Mouse (Mus musculus) C2C12 (cell line): ENCODE results near the gene Srsf6.

Experiments used
- CTCF ChIP-seq: IDR thresholded peaks from one replicate; pipeline ENCODE4 v1.5.1; 2011; ENCODE audit not compliant: control insufficient read depth, insufficient read depth, insufficient read length
- FOSL1 ChIP-seq: IDR thresholded peaks from one replicate; pipeline ENCODE4 v1.8.0; 2011; ENCODE audit warnings: mild to moderate bottlenecking, low read length; ENCODE audit not compliant: poor library complexity, insufficient read depth, severe bottlenecking
- MAX ChIP-seq: IDR thresholded peaks from one replicate; pipeline ENCODE4 v1.6.1; 2011; ENCODE audit warnings: mild to moderate bottlenecking, control low read depth
- MYOD1 ChIP-seq: IDR thresholded peaks from one replicate; pipeline ENCODE4 v1.6.1; 2011; ENCODE audit warnings: low read depth; ENCODE audit not compliant: control insufficient read depth, insufficient read length
- MYOG ChIP-seq: IDR thresholded peaks from one replicate; pipeline ENCODE4 v1.6.1; 2011; ENCODE audit not compliant: control insufficient read depth, insufficient read length; ENCODE audit errors: extremely low read depth
- USF1 ChIP-seq: IDR thresholded peaks from one replicate; pipeline ENCODE4 v1.6.1; 2011; ENCODE audit warnings: low read depth, mild to moderate bottlenecking, control low read depth, moderate library complexity

DNA sequence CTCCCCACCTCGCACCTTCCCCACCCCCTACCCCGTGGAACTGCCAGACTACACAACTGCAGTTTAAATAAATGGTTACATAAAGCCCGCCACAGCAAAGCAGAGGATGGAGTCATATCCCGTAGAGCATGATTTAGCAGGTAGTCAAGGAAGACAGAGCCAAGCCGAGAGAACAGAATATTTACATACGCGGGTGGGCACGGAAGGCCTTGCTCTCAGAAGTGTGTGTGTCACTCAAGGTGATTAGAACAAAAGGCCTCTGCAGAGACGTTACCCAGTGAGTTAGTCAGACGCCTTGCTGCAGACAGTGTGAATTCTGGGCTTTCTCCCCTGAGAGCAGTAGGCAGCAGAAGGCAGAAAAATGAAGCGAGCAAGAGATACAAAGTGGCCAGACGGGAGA, 41.6 kb upstream of the Srsf6 start:
- TF ChIP-seq CTCF, result no peak
- no peak for TF ChIP-seq FOSL1
- TF ChIP-seq USF1, result no peak
- no peak for TF ChIP-seq MYOG
- TF ChIP-seq MAX, result no peak
- TF ChIP-seq MYOD1, result no peak
